Mouse (Mus musculus) G1E (cell line): ENCODE measurements at regions not wholly inside any gene's neighbourhood (a gene's known extent, or its start where the extent isn't known, plus 50 kb on each side); places are given as distances from the start of the nearest gene placed in this dataset.

Experiments used
- ATAC-seq: 2 replicates; pipeline ENCODE4 v1.8.0; 2016; ENCODE audit warnings: mild to moderate bottlenecking; ENCODE audit not compliant: insufficient number of reproducible peaks, poor library complexity, low FRiP score, severe bottlenecking; ENCODE audit errors: extremely low read depth
- DNase-seq: peaks from one replicate; pipeline ENCODE4 v3.0.0; 2012; ENCODE audit warnings: low spot score
- H3K27me3 ChIP-seq: 2 replicates; pipeline ENCODE4 v1.6.1; 2012; ENCODE audit warnings: mild to moderate bottlenecking, low read length, inconsistent platforms; ENCODE audit not compliant: insufficient read depth
- H3K36me3 ChIP-seq: replicated peaks from 2 replicates; pipeline ENCODE3; 2012; ENCODE audit warnings: mild to moderate bottlenecking, inconsistent platforms
- H3K4me1 ChIP-seq: 2 replicates; pipeline ENCODE4 v1.6.1; 2012; ENCODE audit warnings: low read depth, low read length, inconsistent platforms, mixed read lengths; ENCODE audit not compliant: insufficient read depth
- H3K4me3 ChIP-seq: 2 replicates; pipeline ENCODE4 v1.5.1; 2012; ENCODE audit warnings: low read depth, mild to moderate bottlenecking, inconsistent platforms, low read length, moderate library complexity, mixed read lengths
- H3K9me3 ChIP-seq: replicated peaks from 2 replicates; pipeline ENCODE4 v1.6.1; 2012; ENCODE audit warnings: inconsistent platforms
- CTCF ChIP-seq: IDR thresholded peaks from 2 replicates; pipeline ENCODE4 v1.5.1; 2012; ENCODE audit warnings: low read depth, low read length, inconsistent platforms, mixed read lengths
- GATA1 ChIP-seq: IDR thresholded peaks from 2 replicates; pipeline ENCODE4 v1.6.1; 2012; ENCODE audit warnings: borderline replicate concordance, low read length, inconsistent platforms, mixed read lengths
- GATA2 ChIP-seq: IDR thresholded peaks from 2 replicates; pipeline ENCODE4 v1.6.1; 2012; ENCODE audit warnings: low read depth, low read length, inconsistent platforms, borderline replicate concordance
- POLR2AphosphoS5 ChIP-seq: IDR thresholded peaks from 2 replicates; pipeline ENCODE4 v1.6.1; 2012; ENCODE audit warnings: low read depth, low read length, inconsistent platforms; ENCODE audit not compliant: insufficient replicate concordance
- TAL1 ChIP-seq: conservative IDR thresholded peaks from 2 replicates; pipeline ENCODE4 v1.6.1; 2012; ENCODE audit warnings: low read depth, low read length, inconsistent platforms, mixed read lengths

- no peak for TF ChIP-seq TAL1
- TF ChIP-seq CTCF: no peak
- H3K4me3 ChIP-seq: no peak overlapping the region
- peak; percentile 59 for ATAC-seq
- no peaks in the 10 kb centered on the region for H3K36me3 ChIP-seq
- no peak for DNase-seq
- no peaks in the 10 kb centered on the region for H3K9me3 ChIP-seq
- H3K4me1 ChIP-seq: no peaks in the 10 kb centered on the region
- H3K27me3 ChIP-seq: peaks cover 7% of the 10 kb centered on the region
Measured at GRCm38 (mm10) chr11:111895221-111896200, 829.5 kb downstream of the Kcnj2 start.

GRCm38 (mm10) chr11:111897001-111897400 lies 831.0 kb downstream of the Kcnj2 start:
- TF ChIP-seq GATA1 (no peak), TAL1 (no peak), CTCF (no peak), POLR2AphosphoS5 (no peak), GATA2 (no peak)
- Histone ChIP-seq H3K4me1 (no peaks in the 10 kb centered on the region), H3K9me3 (no peaks in the 10 kb centered on the region), H3K36me3 (no peaks in the 10 kb centered on the region), H3K4me3 (no peak overlapping the region), H3K27me3 (peaks cover 7% of the 10 kb centered on the region)
- no peak for ATAC-seq
- no peak for DNase-seq

DNA sequence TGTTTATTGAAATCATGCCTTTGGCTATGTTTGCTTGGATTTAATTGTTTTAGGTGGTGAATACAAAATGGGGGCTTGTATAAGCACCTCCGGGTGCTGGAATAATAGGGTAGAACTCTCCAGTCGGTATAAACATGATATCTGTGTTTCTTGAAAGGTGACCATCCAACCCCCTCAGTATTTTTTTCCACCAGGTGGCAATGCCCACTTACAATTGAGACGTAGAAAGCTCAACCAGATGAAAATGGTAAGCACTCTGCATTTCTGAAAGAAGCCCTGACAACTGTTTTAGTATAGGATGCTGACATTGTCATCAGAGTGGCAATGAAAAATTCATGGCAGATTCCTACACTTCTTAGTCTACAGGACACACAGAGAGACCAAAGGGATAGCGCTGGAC lies 838.1 kb downstream of the Kcnj2 start:
- ATAC-seq (no peak), DNase-seq (no peak)
- no peaks in the 10 kb centered on the region for H3K9me3 ChIP-seq
- H3K36me3 ChIP-seq: no peaks in the 10 kb centered on the region
- H3K4me3 ChIP-seq: no peak overlapping the region
- H3K27me3 ChIP-seq: no peaks in the 10 kb centered on the region
- no peaks in the 10 kb centered on the region for H3K4me1 ChIP-seq
- TF ChIP-seq GATA2 (no peak), CTCF (no peak), GATA1 (no peak), TAL1 (no peak), POLR2AphosphoS5 (no peak)

DNA sequence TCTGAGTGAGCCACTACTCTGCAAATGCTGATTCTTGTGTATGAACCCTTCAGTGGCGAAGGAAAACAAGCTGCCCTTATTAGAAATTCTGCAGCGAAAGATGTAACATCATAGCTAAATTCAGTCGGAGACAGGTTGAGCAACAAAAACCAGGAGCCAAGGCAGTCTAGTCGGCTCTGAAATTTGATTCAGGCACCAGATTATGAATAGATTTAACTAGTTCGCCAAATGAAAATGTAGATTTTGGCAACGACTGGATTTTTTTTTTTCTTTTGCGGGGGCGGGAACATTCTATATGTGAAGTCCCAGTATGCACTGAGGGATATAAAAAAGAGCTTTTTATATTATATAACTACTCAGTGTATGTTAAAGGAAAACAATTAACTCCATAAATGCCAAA lies 847.9 kb downstream of the Kcnj2 start:
- Histone ChIP-seq H3K9me3 (no peaks in the 10 kb centered on the region), H3K36me3 (no peaks in the 10 kb centered on the region), H3K4me1 (no peaks in the 10 kb centered on the region), H3K27me3 (no peaks in the 10 kb centered on the region), H3K4me3 (no peak overlapping the region)
- no peak for DNase-seq
- ATAC-seq: no peak
- TF ChIP-seq CTCF: no peak
- TF ChIP-seq GATA2: no peak
- no peak for TF ChIP-seq GATA1
- TF ChIP-seq TAL1: no peak
- no peak for TF ChIP-seq POLR2AphosphoS5

- Histone ChIP-seq H3K36me3 (no peaks in the 10 kb centered on the region), H3K4me3 (no peak overlapping the region), H3K27me3 (no peaks in the 10 kb centered on the region), H3K9me3 (no peaks in the 10 kb centered on the region), H3K4me1 (no peaks in the 10 kb centered on the region)
- DNase-seq (no peak), ATAC-seq (no peak)
- no peak for TF ChIP-seq GATA1
- no peak for TF ChIP-seq GATA2
- no peak for TF ChIP-seq CTCF
- TF ChIP-seq TAL1: no peak
- no peak for TF ChIP-seq POLR2AphosphoS5
Measured at GRCm38 (mm10) chr11:111926336-111926735, 855.7 kb upstream of the Sox9 start.

DNA sequence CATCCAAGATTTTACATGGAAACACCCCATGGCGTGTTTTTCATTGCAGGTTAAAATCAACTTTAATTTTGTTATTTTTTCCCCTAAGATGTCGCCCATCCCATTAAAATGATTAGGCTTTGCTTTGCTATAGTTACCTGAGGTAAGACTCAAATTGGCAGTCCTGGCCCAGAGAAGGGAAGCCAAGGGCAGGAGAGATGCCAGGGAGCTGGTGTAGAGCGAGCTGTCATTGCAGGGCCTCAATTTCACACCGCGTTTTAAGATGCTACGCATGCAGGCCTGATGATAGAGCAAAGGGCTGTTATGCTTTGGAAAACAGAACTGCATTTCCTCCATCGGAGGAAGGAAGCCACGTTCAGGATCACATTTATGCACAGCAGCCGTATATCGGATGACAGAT lies 852.7 kb upstream of the Sox9 start:
- no peak for ATAC-seq
- Histone ChIP-seq H3K9me3 (no peaks in the 10 kb centered on the region), H3K36me3 (no peaks in the 10 kb centered on the region), H3K4me1 (no peaks in the 10 kb centered on the region), H3K4me3 (no peak overlapping the region), H3K27me3 (no peaks in the 10 kb centered on the region)
- TF ChIP-seq POLR2AphosphoS5: no peak
- TF ChIP-seq GATA1: no peak
- TF ChIP-seq GATA2: no peak
- no peak for DNase-seq

- DNase-seq (no peak), ATAC-seq (no peak)
- no peak overlapping the region for H3K4me3 ChIP-seq
- H3K4me1 ChIP-seq: no peaks in the 10 kb centered on the region
- H3K9me3 ChIP-seq: no peaks in the 10 kb centered on the region
- no peaks in the 10 kb centered on the region for H3K36me3 ChIP-seq
- H3K27me3 ChIP-seq: no peaks in the 10 kb centered on the region
- TF ChIP-seq GATA2 (no peak), CTCF (no peak), GATA1 (no peak), POLR2AphosphoS5 (no peak), TAL1 (no peak)
Measured at GRCm38 (mm10) chr11:111932052-111932451, 850.0 kb upstream of the Sox9 start.
